Mouse (Mus musculus) CD8-positive naive resting alpha-beta T cell, adult 2 months (primary cell): ENCODE measurements around the gene Baz1a.
"Not testable (repeated sequence)": the region's sequence is repeated elsewhere in the genome, so short reads cannot be mapped to it uniquely, and the experiment has no call there.

Source experiments
- DNase-seq, 2 experiments: peaks; one replicate each; pipeline ENCODE4 v3.0.0; 2022; ENCODE audit warnings: low read depth in 2 of 2, low spot score in 2 of 2

Gene Baz1a

GRCm38 (mm10) chr12:55007361-55008008, 6.7 kb downstream of the Baz1a start:
- DNase-seq, result no peak

- DNase-seq, result no peak
These were observed 8.1 kb downstream of the Baz1a start for GRCm38 (mm10) chr12:55006071-55006470.

GRCm38 (mm10) chr12:55004396-55004795, 9.8 kb downstream of the Baz1a start:
- DNase-seq, result no peak

DNA sequence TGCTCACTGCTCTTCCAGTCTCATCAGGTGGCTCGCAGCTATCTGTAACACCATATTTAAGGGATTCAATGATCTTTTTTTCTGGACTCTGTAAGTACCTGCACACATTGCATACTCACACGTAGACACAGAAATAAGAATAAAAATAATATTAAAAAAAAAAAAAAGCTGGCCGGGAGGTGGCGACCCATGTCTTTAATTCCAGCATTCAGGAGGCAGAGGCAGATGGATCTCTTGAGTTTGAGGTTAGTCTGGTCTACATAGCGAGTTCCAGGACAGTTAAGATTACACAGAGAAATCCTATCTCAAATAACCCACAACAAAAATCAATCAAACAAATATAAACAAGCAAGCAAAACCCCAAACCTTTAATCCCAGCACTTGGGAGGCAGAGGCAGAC, 10.3 kb downstream of the Baz1a start:
- DNase-seq, result no peak

DNA sequence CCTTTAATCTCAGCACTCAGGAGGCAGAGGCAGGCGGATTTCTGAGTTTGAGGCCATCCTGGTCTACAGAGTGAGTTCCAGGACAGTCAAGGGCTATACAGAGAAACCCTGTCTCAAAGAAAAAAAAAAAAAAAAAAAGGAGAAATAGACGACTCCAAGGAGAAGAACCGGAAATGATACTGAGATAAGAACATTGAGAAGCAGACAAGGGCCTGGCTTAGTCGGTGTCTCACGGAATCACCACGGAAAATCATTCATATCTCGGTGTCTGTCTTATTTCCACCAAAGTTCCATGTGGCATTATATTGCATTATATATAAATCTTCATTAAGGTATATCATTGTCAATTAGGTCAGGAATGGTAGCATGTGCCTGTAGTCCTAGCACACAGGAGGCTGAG, 11.6 kb downstream of the Baz1a start:
- not testable (repeated sequence) for DNase-seq

- DNase-seq, result peak; percentile 61 to 73
These were observed 15.0 kb downstream of the Baz1a start for GRCm38 (mm10) chr12:54999016-54999690.

DNA sequence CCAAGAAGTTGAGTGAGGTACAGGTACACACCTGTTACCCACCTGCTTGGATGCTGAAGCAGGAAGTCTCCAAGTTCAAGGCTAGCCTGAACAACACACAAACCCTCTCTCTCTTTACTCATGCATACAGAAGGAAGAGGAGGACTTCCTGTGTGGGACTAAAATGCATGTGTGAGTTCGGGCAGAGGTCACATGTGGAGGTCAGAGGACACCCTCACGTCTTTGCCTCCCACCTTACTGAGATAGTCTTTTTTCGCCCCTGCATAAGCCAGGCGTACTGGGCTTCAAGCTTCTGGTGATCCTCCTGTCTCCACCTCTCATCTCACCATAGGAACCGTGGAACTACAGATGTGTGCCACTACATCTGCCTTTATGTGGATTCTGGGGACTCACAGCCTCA, 15.7 kb downstream of the Baz1a start:
- no peak for DNase-seq

DNA sequence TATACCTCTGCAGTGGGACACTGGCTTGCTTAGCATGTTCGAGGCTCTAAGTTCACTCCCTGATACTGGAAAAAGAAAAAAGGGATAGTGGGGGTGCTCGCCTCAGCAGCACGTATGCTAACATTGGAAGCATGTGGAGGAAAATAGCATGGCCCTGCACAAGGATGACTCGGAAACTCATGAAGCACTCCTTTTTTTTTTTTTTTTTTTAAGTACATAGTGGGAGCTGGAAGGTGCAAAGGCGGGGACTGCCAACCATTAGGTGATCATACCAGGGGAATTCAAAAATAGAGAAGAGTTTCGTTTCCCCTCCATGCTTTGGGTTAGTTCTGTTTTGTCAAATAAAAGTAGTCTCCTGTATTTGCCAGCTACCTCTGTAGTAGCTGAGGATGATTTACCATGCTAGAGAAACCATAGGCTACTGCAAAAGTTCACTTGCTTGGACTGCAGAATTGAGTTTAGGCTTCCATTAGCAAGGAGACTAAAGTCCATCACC, 17.1 kb downstream of the Baz1a start:
- DNase-seq, result no peak

DNA sequence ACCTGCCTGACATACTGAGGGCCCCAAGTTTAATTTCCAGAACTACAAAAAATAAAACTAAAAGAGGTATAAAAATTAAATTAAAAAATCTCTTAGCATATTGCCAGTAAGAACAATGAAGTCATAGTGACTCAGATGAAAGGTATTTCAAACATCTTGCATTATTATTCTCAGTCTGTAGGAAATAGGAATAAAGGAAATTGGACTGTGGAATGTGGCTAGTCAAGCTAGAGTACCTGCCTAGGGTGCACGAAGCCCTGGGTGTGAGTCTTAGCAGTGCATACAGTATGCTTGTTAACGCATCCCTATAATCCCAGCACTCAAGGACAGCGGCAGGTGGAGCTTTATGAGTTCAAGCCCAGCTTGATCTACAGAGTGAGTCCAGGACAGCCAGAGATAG, 18.2 kb downstream of the Baz1a start:
- no peak for DNase-seq

GRCm38 (mm10) chr12:54994418-54994817, 19.7 kb downstream of the Baz1a start:
- no peak for DNase-seq

- DNase-seq, result no peak
These were observed 20.1 kb downstream of the Baz1a start for GRCm38 (mm10) chr12:54994068-54994386.

GRCm38 (mm10) chr12:54993246-54994067, 20.7 kb downstream of the Baz1a start:
- no peak for DNase-seq

DNA sequence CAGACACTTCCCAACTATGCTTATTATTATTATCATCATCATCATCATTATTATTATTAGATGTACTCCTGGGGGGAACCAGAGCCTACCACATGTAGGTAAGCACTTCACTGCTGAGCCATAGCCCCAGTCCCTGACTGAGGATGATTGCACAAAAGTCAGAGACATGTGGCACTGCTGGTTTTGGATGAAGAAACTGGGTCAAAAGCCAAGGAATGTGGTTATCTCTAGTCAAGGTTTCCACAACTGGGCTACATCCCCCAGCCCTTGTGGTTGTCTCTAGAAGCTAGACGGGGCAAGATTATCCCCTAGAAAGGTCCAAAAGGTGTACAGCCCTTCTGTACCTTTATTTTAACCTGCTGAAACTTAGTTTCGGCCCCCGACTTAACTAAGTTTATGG, 21.3 kb downstream of the Baz1a start:
- DNase-seq, result no peak

DNA sequence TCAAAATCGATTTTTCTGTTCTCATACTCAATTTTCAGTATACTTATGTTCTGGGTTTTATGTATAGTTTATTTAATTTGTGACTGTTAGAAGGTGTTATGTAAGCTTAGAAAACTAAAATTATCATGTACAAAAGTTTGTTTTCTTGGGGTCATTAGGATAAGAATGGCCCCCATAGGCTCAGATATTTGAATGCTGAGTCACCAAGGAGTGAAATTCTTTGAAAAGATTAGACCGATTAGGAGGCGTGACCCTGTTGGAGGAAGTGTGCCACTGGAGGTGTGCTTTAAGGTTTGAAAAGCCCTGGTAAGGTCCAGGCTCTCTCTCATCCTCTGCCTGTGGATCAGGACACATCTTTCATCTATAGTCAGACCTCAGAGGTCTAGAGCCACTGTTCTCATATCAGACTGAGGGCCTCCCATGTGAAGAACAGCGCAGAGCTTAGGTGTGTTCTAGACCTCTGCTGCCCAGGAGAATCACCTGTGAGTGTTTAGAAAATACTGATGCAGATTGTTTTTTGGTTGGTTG, 25.8 kb downstream of the Baz1a start:
- DNase-seq, result no peak

DNA sequence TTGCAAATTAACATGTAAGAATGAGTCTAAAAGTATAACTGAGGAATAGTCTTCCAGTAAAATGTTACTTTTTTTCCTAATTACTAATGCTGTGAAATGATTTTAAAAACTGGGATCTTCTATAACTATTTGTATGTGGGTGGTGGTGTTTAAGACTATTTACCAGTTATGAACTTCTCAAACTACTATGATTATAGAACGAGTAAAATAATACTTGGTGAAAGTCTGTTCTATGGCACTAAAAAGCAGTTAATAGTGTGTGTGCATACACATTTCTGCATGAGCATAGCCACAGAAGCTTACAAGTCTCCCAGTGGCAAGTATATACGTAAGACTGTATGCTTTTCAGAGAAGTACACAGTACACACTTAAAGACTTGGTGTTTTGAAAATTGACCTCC, 27.0 kb downstream of the Baz1a start:
- no peak for DNase-seq

- DNase-seq, result peak; percentile 30 to 37
These were observed 28.0 kb downstream of the Baz1a start, which contains the start of gene Gm20403 for GRCm38 (mm10) chr12:54986052-54986717. Gene Gm20403, minus strand, starts transcription at chr12:54986529.

- DNase-seq, result peak; percentile 46 to 49
These were observed 28.7 kb downstream of the Baz1a start for GRCm38 (mm10) chr12:54985257-54986051.

DNA sequence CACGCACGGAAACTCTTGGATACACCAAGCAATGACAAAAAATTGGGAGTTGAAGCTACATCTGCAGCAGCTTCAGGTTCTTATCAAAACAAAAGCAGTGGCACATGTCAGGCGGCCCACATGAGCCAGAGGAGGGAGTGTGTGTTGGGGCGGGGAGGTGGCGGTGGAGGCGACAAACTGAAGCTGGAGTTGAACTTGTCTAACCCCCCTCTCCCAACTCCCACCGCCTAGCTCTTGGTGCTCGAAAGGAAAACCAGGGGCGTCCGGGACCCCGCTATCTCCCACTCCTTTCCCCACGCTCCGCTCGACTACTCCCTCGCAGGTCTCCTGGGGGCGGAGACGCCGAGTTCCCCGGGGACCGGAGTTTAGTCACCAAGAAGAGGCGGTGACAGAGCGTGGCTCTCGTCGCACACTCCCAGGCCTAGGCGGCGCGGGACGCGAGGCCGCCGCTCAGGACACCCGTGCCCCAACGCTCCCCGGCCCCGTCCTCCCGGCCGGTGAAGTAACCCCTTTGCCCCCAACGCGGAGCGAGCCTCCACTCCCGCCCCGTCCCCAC, 29.4 kb downstream of the Baz1a start:
- peak; percentile 52 to 60 for DNase-seq

GRCm38 (mm10) chr12:54982935-54983715, 31.0 kb downstream of the Baz1a start:
- no peak for DNase-seq
